Comparison of ENCODE assay signal across 8 mouse cellular contexts in the genomic region with DNA sequence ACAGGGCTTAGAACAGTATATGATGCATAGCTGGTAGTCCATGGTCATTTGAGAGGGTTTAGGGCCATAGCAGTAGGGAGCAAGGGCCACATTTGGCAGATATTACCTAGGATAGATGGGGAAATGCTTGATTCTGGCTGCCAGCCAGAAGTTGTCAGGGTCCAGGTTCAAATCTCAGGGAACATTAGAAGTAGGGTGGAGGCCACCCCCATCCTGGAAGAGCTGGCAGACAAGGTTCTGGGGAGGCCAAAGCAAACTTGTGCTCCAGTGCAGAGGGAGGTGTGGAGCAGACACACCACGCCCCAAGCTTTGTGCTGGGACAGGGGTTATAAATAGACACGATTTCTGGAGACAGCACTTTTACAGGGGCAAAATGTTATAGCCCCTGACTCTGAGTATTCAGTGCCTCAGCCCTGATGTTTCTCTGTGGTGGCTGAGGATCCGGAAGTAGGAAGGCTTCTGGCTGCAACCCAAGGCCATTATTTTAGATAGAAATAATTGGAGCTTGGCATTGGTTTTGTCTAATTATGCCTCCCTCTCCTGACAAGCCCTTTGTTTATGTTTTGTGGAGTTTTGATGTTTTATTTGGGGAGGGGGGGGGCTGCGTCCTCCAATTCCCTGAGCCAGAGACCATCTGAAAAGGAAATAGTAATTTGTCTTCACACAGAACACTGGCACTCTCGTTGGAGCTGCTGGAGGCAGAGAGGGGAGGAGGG.
DNase-seq lines count a peak whose midpoint lies in the region; ATAC-seq and TF ChIP-seq lines count a peak whose summit lies in the region.

No protein-coding gene starts in this region.

- H3K4me3 ChIP-seq in heart, adult 2 months: no peak overlapping the region
- H3K4me3 ChIP-seq in testis, adult 2 months (ENCODE audit: control insufficient read depth, low read depth, low read length): peak overlapping the region; percentile 89; the same call in 1 of the 2 replicates
- H3K4me3 ChIP-seq in limb, embryonic 14.5 days (replicated peaks; ENCODE audit: low read length): no peak overlapping the region

- TF ChIP-seq EP300 in heart, adult 2 months (IDR thresholded peaks at IDR 0.05; ENCODE audit: insufficient read depth, low read depth, low read length): no peak

- H3K4me1 ChIP-seq in heart, adult 2 months (ENCODE audit: control insufficient read depth, insufficient read depth, low read length): peaks cover 3% of the 10 kb centered on the region; the same call in 1 of the 2 replicates
- H3K4me1 ChIP-seq in testis, adult 2 months (ENCODE audit: control insufficient read depth, insufficient read depth, low read length): peaks cover 11% of the 10 kb centered on the region
- peaks cover 8% of the 10 kb centered on the region for H3K4me1 ChIP-seq in limb, embryonic 14.5 days (ENCODE audit: control insufficient read depth, insufficient read depth, low read length)

- no peaks in the 10 kb centered on the region for H3K9me3 ChIP-seq in limb, embryonic 14.5 days (ENCODE audit: control insufficient read depth, low read length)

- TF ChIP-seq CTCF in heart, adult 2 months (IDR thresholded peaks at IDR 0.05): no peak
- no peak for TF ChIP-seq CTCF in testis, adult 2 months (IDR thresholded peaks at IDR 0.05; ENCODE audit: control insufficient read depth, insufficient read depth, insufficient replicate concordance, low read depth, low read length)

- TF ChIP-seq POLR2A in heart, adult 2 months (IDR thresholded peaks at IDR 0.05; ENCODE audit: insufficient read depth, low read depth, low read length): no peak
- TF ChIP-seq POLR2A in testis, adult 2 months (IDR thresholded peaks at IDR 0.05; ENCODE audit: control insufficient read depth, low read depth, low read length): no peak
- no peak for TF ChIP-seq POLR2A in limb, embryonic 14.5 days (IDR thresholded peaks at IDR 0.05; ENCODE audit: borderline replicate concordance, extremely low read depth, insufficient read depth, insufficient read length)

- WGBS in heart, adult 2 months: 10% methylated on average over 5 of the region's 5 CpGs
- 15% methylated on average over 5 of the region's 5 CpGs for WGBS in limb, embryonic 14.5 days

- H3K4me2 ChIP-seq in limb, embryonic 14.5 days (replicated peaks; ENCODE audit: low read depth, low read length, severe bottlenecking): peak overlapping the region; percentile 17; the same call in 1 of the 2 replicates

- H3K9ac ChIP-seq in heart, adult 2 months (ENCODE audit: low read depth, low read length): no peak overlapping the region
- no peak overlapping the region for H3K9ac ChIP-seq in limb, embryonic 14.5 days (ENCODE audit: low read depth, low read length, severe bottlenecking)

- no peaks in the 10 kb centered on the region for H3K36me3 ChIP-seq in heart, adult 2 months (ENCODE audit: control insufficient read depth, insufficient read depth, low read length)
- no peaks in the 10 kb centered on the region for H3K36me3 ChIP-seq in testis, adult 2 months (ENCODE audit: control insufficient read depth, insufficient read depth, low read length)
- no peaks in the 10 kb centered on the region for H3K36me3 ChIP-seq in limb, embryonic 14.5 days (ENCODE audit: control insufficient read depth, insufficient read depth, low read length)

- peak in 1 of 2 experiments; percentile 1 for DNase-seq in heart, adult 2 months
- DNase-seq in heart, adult 8-10 months (ENCODE audit: low spot score): no peak
- no peak for DNase-seq in testis, postnatal 10 days (ENCODE audit: low spot score)
- no peak for DNase-seq in limb, embryonic 14.5 days (ENCODE audit: low spot score)
- no peak for DNase-seq in left cerebral cortex, postnatal 4 days
- DNase-seq in embryo, embryonic 9.5 days (ENCODE audit: extremely low spot score): no peak

- H3K79me2 ChIP-seq in heart, adult 2 months (replicated peaks; ENCODE audit: control insufficient read depth, insufficient read depth, low read length): no peaks in the 10 kb centered on the region

- H3K27me3 ChIP-seq in heart, adult 2 months (ENCODE audit: control insufficient read depth, insufficient read depth, low read length): no peaks in the 10 kb centered on the region
- H3K27me3 ChIP-seq in testis, adult 2 months (ENCODE audit: control insufficient read depth, insufficient read depth, low read length): no peaks in the 10 kb centered on the region
- no peaks in the 10 kb centered on the region for H3K27me3 ChIP-seq in limb, embryonic 14.5 days (ENCODE audit: control insufficient read depth, insufficient read depth, low read length)

- peak overlapping the region; percentile 61; the same call in 1 of the 2 replicates for H3K27ac ChIP-seq in heart, adult 2 months
- H3K27ac ChIP-seq in testis, adult 2 months (ENCODE audit: control insufficient read depth, insufficient read depth, low read depth, low read length): no peak overlapping the region
- no peak overlapping the region for H3K27ac ChIP-seq in limb, embryonic 14.5 days (replicated peaks; ENCODE audit: low read depth, low read length)

- intact Hi-C loops in heart, adult 2 months (cut with DNase I): no loop called here
- intact Hi-C loops in left cerebral cortex, postnatal 4 days (cut with DNase I): no loop called here

- ATAC-seq in limb, embryonic 14.5 days (ENCODE audit: low FRiP score, low read depth): no peak
- no peak for ATAC-seq in megakaryocyte-erythroid progenitor cell, adult 5-6 weeks (replicated peaks; ENCODE audit: low FRiP score, low TSS enrichment, poor library complexity, severe bottlenecking)
